Mouse (Mus musculus): ENCODE results near the gene Mpv17.

Gene Mpv17

GRCm38 (mm10) chr5:31188223-31188840 is 34.3 kb upstream of the Mpv17 start:
- DNase-seq (ENCODE audit: extremely low read depth, low read depth), result peak; percentile 64

GRCm38 (mm10) chr5:31183678-31184077 is 29.6 kb upstream of the Mpv17 start:
- peak; percentile 38 for DNase-seq (ENCODE audit: extremely low read depth, low read depth)

GRCm38 (mm10) chr5:31181183-31181770 is 27.2 kb upstream of the Mpv17 start:
- no peak for DNase-seq (ENCODE audit: extremely low read depth, low read depth)

GRCm38 (mm10) chr5:31179766-31180630 is 25.9 kb upstream of the Mpv17 start, which contains the start of the genes Gm29609 and Gtf3c2:
TSS of gene Gm29609 (minus strand) at chr5:31179911.
TSS of gene Gtf3c2 (minus strand) at chr5:31180144.
- peak; percentile 93 for DNase-seq (ENCODE audit: extremely low read depth, low read depth)

- peak; percentile 76 for DNase-seq (ENCODE audit: extremely low read depth, low read depth)
These were observed 25.3 kb upstream of the Mpv17 start for GRCm38 (mm10) chr5:31179301-31179765.

- no peak for DNase-seq (ENCODE audit: extremely low read depth, low read depth)
These were observed 14.6 kb upstream of the Mpv17 start for GRCm38 (mm10) chr5:31168630-31169029.

- peak; percentile 27 for DNase-seq (ENCODE audit: extremely low read depth, low read depth)
These were observed 10.8 kb upstream of the Mpv17 start for GRCm38 (mm10) chr5:31164878-31165277.

- DNase-seq (ENCODE audit: extremely low read depth, low read depth), result peak; percentile 56
These were observed 8.4 kb upstream of the Mpv17 start for GRCm38 (mm10) chr5:31162462-31162861.

- DNase-seq (ENCODE audit: extremely low read depth, low read depth), result no peak
These were observed 417 bp downstream of the Mpv17 start for GRCm38 (mm10) chr5:31153516-31154151.

- no peak for DNase-seq (ENCODE audit: extremely low read depth, low read depth)
These were observed 2.3 kb downstream of the Mpv17 start for GRCm38 (mm10) chr5:31151746-31152145.

GRCm38 (mm10) chr5:31149781-31150180 is 4.3 kb downstream of the Mpv17 start:
- DNase-seq (ENCODE audit: extremely low read depth, low read depth), result no peak

GRCm38 (mm10) chr5:31138968-31139425 is 15.1 kb downstream of the Mpv17 start:
- DNase-seq (ENCODE audit: extremely low read depth, low read depth), result no peak

GRCm38 (mm10) chr5:31138241-31138967 is 15.6 kb downstream of the Mpv17 start, which contains the start of gene Ucn:
TSS of gene Ucn (minus strand) at chr5:31138829.
- no peak for DNase-seq (ENCODE audit: extremely low read depth, low read depth)

- no peak for DNase-seq (ENCODE audit: extremely low read depth, low read depth)
These were observed 16.4 kb downstream of the Mpv17 start for GRCm38 (mm10) chr5:31137658-31138057.

- DNase-seq (ENCODE audit: extremely low read depth, low read depth), result no peak
These were observed 17.2 kb downstream of the Mpv17 start for GRCm38 (mm10) chr5:31136730-31137424.

GRCm38 (mm10) chr5:31126050-31126449 is 28.0 kb downstream of the Mpv17 start:
- DNase-seq (ENCODE audit: extremely low read depth, low read depth), result peak; percentile 33

GRCm38 (mm10) chr5:31123481-31123880 is 30.6 kb downstream of the Mpv17 start:
- DNase-seq (ENCODE audit: extremely low read depth, low read depth), result no peak

- peak; percentile 60 for DNase-seq (ENCODE audit: extremely low read depth, low read depth)
These were observed 32.9 kb downstream of the Mpv17 start for GRCm38 (mm10) chr5:31121111-31121510.

GRCm38 (mm10) chr5:31116912-31117311 is 37.1 kb downstream of the Mpv17 start:
- no peak for DNase-seq (ENCODE audit: extremely low read depth, low read depth)

- no peak for DNase-seq (ENCODE audit: extremely low read depth, low read depth)
These were observed 37.7 kb downstream of the Mpv17 start, which contains the start of gene Trim54 for GRCm38 (mm10) chr5:31116354-31116753. TSS of gene Trim54 (plus strand) at chr5:31116712.
